Mouse (Mus musculus): Measurements from ENCODE around the gene Gltpd2. TPM values are rescaled to one million over a fixed set of nuclear protein-coding genes. Genes with fewer than 3 reads are reported as not detected.

Gltpd2 gene
- total RNA-seq, 2 experiments from 2014 or later: not detected

GRCm38 (mm10) chr11:70562287-70562994, 43.4 kb downstream of the Gltpd2 start, which contains the start of gene Mink1:
Mink1 (plus strand) TSS chr11:70562881.
- ATAC-seq (replicated peaks; ENCODE audit: poor library complexity, severe bottlenecking): peak; percentile 73

- no peak for ATAC-seq (replicated peaks; ENCODE audit: poor library complexity, severe bottlenecking)
Measured at GRCm38 (mm10) chr11:70562995-70563469, 44.0 kb downstream of the Gltpd2 start.

- peak; percentile 43 for ATAC-seq (replicated peaks; ENCODE audit: poor library complexity, severe bottlenecking)
Measured at GRCm38 (mm10) chr11:70563470-70564275, 44.7 kb downstream of the Gltpd2 start.

GRCm38 (mm10) chr11:70564276-70564873, 45.4 kb downstream of the Gltpd2 start:
- ATAC-seq (replicated peaks; ENCODE audit: poor library complexity, severe bottlenecking): no peak

- no peak for ATAC-seq (replicated peaks; ENCODE audit: poor library complexity, severe bottlenecking)
Measured at GRCm38 (mm10) chr11:70566586-70566985, 47.6 kb downstream of the Gltpd2 start.

Other genes with a start within 250 kb of the Gltpd2 start
- gene Alox12e, start 196.6 kb upstream of the Gltpd2 start, total RNA-seq (2014; fragmentation: Nextera tagmentation): not detected in 2 replicates
- gene Alox12e, start 196.6 kb upstream of the Gltpd2 start, total RNA-seq (2017): not detected in 2 replicates
- not detected in 2 replicates for gene Alox15, start 167.2 kb upstream of the Gltpd2 start, total RNA-seq (2014; fragmentation: Nextera tagmentation)
- 0.62 and 0.82 TPM in 2 replicates for gene Alox15, start 167.2 kb upstream of the Gltpd2 start, total RNA-seq (2017)
- 31.6 and 33.0 TPM in 2 replicates for gene Pelp1, start 109.2 kb upstream of the Gltpd2 start, total RNA-seq (2014; fragmentation: Nextera tagmentation)
- gene Pelp1, start 109.2 kb upstream of the Gltpd2 start, total RNA-seq (2017): 9.9 and 12.7 TPM in 2 replicates
- gene Arrb2, start 86.6 kb upstream of the Gltpd2 start, total RNA-seq (2014; fragmentation: Nextera tagmentation): 63.2 and 69.8 TPM in 2 replicates
- 41.1 and 74.9 TPM in 2 replicates for gene Arrb2, start 86.6 kb upstream of the Gltpd2 start, total RNA-seq (2017)
- 19.7 and 28.5 TPM in 2 replicates for gene Med11, start 67.3 kb upstream of the Gltpd2 start, total RNA-seq (2014; fragmentation: Nextera tagmentation)
- gene Med11, start 67.3 kb upstream of the Gltpd2 start, total RNA-seq (2017): 31.5 and 35.8 TPM in 2 replicates
- gene Zmynd15, start 59.8 kb upstream of the Gltpd2 start, total RNA-seq (2014; fragmentation: Nextera tagmentation): not detected in 2 replicates
- not detected in 2 replicates for gene Zmynd15, start 59.8 kb upstream of the Gltpd2 start, total RNA-seq (2017)
- gene Cxcl16, start 59.2 kb upstream of the Gltpd2 start, total RNA-seq (2014; fragmentation: Nextera tagmentation): not detected in 2 replicates
- 0.22 TPM in 1 of 2 replicates, not detected in the other for gene Cxcl16, start 59.2 kb upstream of the Gltpd2 start, total RNA-seq (2017)
- not detected in 2 replicates for gene Tm4sf5, start 14.0 kb upstream of the Gltpd2 start, total RNA-seq (2014; fragmentation: Nextera tagmentation)
- not detected in 2 replicates for gene Tm4sf5, start 14.0 kb upstream of the Gltpd2 start, total RNA-seq (2017)
- not detected in 2 replicates for gene Vmo1, start 4.6 kb upstream of the Gltpd2 start, total RNA-seq (2014; fragmentation: Nextera tagmentation)
- gene Vmo1, start 4.6 kb upstream of the Gltpd2 start, total RNA-seq (2017): not detected in 2 replicates
- 243 and 281 TPM in 2 replicates for gene Psmb6, start 6.2 kb downstream of the Gltpd2 start, total RNA-seq (2014; fragmentation: Nextera tagmentation)
- gene Psmb6, start 6.2 kb downstream of the Gltpd2 start, total RNA-seq (2017): 290 and 384 TPM in 2 replicates
- not detected in 2 replicates for gene Gm40193, start 13.7 kb downstream of the Gltpd2 start, total RNA-seq (2014; fragmentation: Nextera tagmentation)
- not detected in 2 replicates for gene Gm40193, start 13.7 kb downstream of the Gltpd2 start, total RNA-seq (2017)
- 0.99 and 6.2 TPM in 2 replicates for gene Pld2, start 20.9 kb downstream of the Gltpd2 start, total RNA-seq (2014; fragmentation: Nextera tagmentation)
- 0.10 and 0.26 TPM in 2 replicates for gene Pld2, start 20.9 kb downstream of the Gltpd2 start, total RNA-seq (2017)
- gene Mink1, start 43.7 kb downstream of the Gltpd2 start, total RNA-seq (2014; fragmentation: Nextera tagmentation): 25.0 and 36.1 TPM in 2 replicates
- gene Mink1, start 43.7 kb downstream of the Gltpd2 start, total RNA-seq (2017): 11.2 and 13.3 TPM in 2 replicates
- gene 4930544D05Rik, start 96.7 kb downstream of the Gltpd2 start, total RNA-seq (2014; fragmentation: Nextera tagmentation): 1.2 TPM in 1 of 2 replicates, not detected in the other
- not detected in 2 replicates for gene 4930544D05Rik, start 96.7 kb downstream of the Gltpd2 start, total RNA-seq (2017)
- gene Chrne, start 100.0 kb downstream of the Gltpd2 start, total RNA-seq (2014; fragmentation: Nextera tagmentation): not detected in 2 replicates
- gene Chrne, start 100.0 kb downstream of the Gltpd2 start, total RNA-seq (2017): 0.26 TPM in 1 of 2 replicates, not detected in the other
- gene Gp1ba, start 119.9 kb downstream of the Gltpd2 start, total RNA-seq (2014; fragmentation: Nextera tagmentation): not detected in 2 replicates
- gene Gp1ba, start 119.9 kb downstream of the Gltpd2 start, total RNA-seq (2017): not detected in 2 replicates
- gene Rnf167, start 128.0 kb downstream of the Gltpd2 start, total RNA-seq (2014; fragmentation: Nextera tagmentation): 35.4 and 51.1 TPM in 2 replicates
- 32.7 and 34.6 TPM in 2 replicates for gene Rnf167, start 128.0 kb downstream of the Gltpd2 start, total RNA-seq (2017)
- gene Slc25a11, start 128.3 kb downstream of the Gltpd2 start, total RNA-seq (2014; fragmentation: Nextera tagmentation): 80.9 and 91.7 TPM in 2 replicates
- gene Slc25a11, start 128.3 kb downstream of the Gltpd2 start, total RNA-seq (2017): 63.3 and 67.7 TPM in 2 replicates
- 1,205 and 1,364 TPM in 2 replicates for gene Pfn1, start 135.4 kb downstream of the Gltpd2 start, total RNA-seq (2014; fragmentation: Nextera tagmentation)
- 425 and 461 TPM in 2 replicates for gene Pfn1, start 135.4 kb downstream of the Gltpd2 start, total RNA-seq (2017)
- gene Eno3, start 138.0 kb downstream of the Gltpd2 start, total RNA-seq (2014; fragmentation: Nextera tagmentation): 14.9 and 18.9 TPM in 2 replicates
- gene Eno3, start 138.0 kb downstream of the Gltpd2 start, total RNA-seq (2017): 4.5 and 5.9 TPM in 2 replicates
- 91.0 and 130 TPM in 2 replicates for gene Spag7, start 150.2 kb downstream of the Gltpd2 start, total RNA-seq (2014; fragmentation: Nextera tagmentation)
- 46.8 and 49.8 TPM in 2 replicates for gene Spag7, start 150.2 kb downstream of the Gltpd2 start, total RNA-seq (2017)
- 18.7 and 25.2 TPM in 2 replicates for gene Camta2, start 168.9 kb downstream of the Gltpd2 start, total RNA-seq (2014; fragmentation: Nextera tagmentation)
- 1.5 and 3.0 TPM in 2 replicates for gene Camta2, start 168.9 kb downstream of the Gltpd2 start, total RNA-seq (2017)
- not detected in 2 replicates for gene Inca1, start 181.0 kb downstream of the Gltpd2 start, total RNA-seq (2014; fragmentation: Nextera tagmentation)
- not detected in 2 replicates for gene Inca1, start 181.0 kb downstream of the Gltpd2 start, total RNA-seq (2017)
- 3.6 and 8.3 TPM in 2 replicates for gene Kif1c, start 181.4 kb downstream of the Gltpd2 start, total RNA-seq (2014; fragmentation: Nextera tagmentation)
- gene Kif1c, start 181.4 kb downstream of the Gltpd2 start, total RNA-seq (2017): 4.5 and 5.7 TPM in 2 replicates
- gene Zfp3, start 245.0 kb downstream of the Gltpd2 start, total RNA-seq (2014; fragmentation: Nextera tagmentation): 0.45 and 2.1 TPM in 2 replicates
- gene Zfp3, start 245.0 kb downstream of the Gltpd2 start, total RNA-seq (2017): 0.26 and 1.0 TPM in 2 replicates

Data from granulocyte monocyte progenitor cell, adult 5-6 weeks (primary cell).